Mouse (Mus musculus) liver, embryonic 14.5 days (tissue): ENCODE measurements around the gene Sdk2.

Source experiments
- CTCF ChIP-seq: IDR thresholded peaks from 2 replicates; pipeline ENCODE4 v1.5.1; 2016; ENCODE audit warnings: antibody characterized with exemption, low read depth, control low read depth
- EP300 ChIP-seq: IDR thresholded peaks from 2 replicates; pipeline ENCODE4 v1.6.1; 2016; ENCODE audit warnings: antibody characterized with exemption, low read depth

DNA sequence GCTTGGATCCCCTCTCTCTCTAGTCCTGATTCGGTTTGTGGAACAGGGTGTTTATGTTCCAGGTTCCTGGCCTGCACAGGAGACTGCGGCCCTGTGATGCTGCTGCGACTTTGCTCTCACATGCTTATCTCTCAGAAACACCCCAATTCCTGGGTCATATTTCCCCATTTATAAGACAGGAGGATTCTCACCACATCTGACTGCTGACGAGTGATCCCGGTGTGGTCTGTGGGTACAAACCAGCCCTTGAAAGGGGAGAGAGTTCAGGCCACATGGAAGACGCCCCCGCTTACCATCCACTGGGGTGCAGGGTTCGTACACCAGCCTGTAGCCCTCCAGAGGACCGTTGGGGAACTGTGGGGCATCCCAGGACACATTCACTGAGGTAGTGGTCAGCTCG is 260.9 kb downstream of the Sdk2 start:
- TF ChIP-seq EP300 = no peak
- TF ChIP-seq CTCF = no peak; the same call in 1 of the 2 replicates
